Mouse (Mus musculus): ENCODE measurements around the gene Rtn4rl2. TPM values are rescaled to one million over a fixed set of nuclear protein-coding genes. Genes with fewer than 3 reads are reported as not detected.
A peak's percentile ranks its signal among the peaks of the same experiment; 100 is the strongest.

The Rtn4rl2 gene
- polyA plus RNA-seq, 1 experiment from 2014 or later, result 0.57 TPM

DNA sequence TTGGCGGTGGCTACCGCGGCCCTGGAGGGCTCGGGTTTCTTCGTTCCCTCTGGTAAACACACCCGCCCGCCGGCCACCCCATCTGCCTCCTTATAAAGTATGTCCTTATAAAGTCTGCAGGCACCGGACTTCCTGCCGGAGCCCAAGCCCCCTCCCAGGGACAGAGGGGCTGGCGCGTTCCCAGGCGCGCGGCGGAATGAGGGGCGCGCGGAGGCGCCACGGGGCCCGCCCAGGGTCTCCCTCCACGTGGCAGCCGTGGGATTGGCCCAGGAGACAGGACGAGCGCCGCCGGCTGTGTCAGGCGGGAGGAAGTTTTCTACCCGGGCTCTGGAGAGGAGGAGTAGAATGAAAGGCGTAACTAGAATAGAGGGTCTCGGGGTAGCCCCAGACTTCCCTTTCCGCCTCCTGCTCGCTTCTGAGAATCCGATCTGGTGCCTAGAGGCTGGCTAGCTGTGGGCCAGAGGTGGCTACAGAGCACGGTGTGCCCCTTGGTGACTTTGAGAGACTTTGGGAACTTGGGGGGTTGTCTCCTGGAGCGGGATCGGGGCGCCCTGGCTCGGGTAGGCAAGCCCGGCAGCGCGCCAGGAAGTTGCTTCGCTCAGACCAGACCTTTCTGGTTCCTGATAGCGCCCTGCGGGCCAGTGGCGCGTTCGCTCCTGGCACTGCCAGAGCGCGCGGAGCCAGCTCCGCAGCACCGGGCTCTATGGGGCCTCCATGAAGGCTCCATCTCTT, 46.3 kb downstream of the Rtn4rl2 start:
- H3K27ac ChIP-seq (ENCODE audit: low read length), result peak overlapping the region; percentile 83
- H3K9me3 ChIP-seq (ENCODE audit: control insufficient read depth, low read length), result no peaks in the 10 kb centered on the region
- peak; percentile 81 for ATAC-seq
- no peaks in the 10 kb centered on the region for H3K36me3 ChIP-seq (ENCODE audit: control insufficient read depth, insufficient read depth, low read length)
- H3K4me2 ChIP-seq (ENCODE audit: low read depth, low read length), result peak overlapping the region; percentile 97
- 0% methylated on average over 54 of the region's 54 CpGs for WGBS
- peak overlapping the region; percentile 86 for H3K9ac ChIP-seq (ENCODE audit: low read depth, low read length)
- H3K4me1 ChIP-seq (ENCODE audit: control insufficient read depth, insufficient read depth, low read length), result peaks cover 25% of the 10 kb centered on the region
- no peaks in the 10 kb centered on the region for H3K27me3 ChIP-seq (replicated peaks; ENCODE audit: control insufficient read depth, insufficient read depth, low read length)
- H3K4me3 ChIP-seq (ENCODE audit: low read length), result peak overlapping the region; percentile 73

DNA sequence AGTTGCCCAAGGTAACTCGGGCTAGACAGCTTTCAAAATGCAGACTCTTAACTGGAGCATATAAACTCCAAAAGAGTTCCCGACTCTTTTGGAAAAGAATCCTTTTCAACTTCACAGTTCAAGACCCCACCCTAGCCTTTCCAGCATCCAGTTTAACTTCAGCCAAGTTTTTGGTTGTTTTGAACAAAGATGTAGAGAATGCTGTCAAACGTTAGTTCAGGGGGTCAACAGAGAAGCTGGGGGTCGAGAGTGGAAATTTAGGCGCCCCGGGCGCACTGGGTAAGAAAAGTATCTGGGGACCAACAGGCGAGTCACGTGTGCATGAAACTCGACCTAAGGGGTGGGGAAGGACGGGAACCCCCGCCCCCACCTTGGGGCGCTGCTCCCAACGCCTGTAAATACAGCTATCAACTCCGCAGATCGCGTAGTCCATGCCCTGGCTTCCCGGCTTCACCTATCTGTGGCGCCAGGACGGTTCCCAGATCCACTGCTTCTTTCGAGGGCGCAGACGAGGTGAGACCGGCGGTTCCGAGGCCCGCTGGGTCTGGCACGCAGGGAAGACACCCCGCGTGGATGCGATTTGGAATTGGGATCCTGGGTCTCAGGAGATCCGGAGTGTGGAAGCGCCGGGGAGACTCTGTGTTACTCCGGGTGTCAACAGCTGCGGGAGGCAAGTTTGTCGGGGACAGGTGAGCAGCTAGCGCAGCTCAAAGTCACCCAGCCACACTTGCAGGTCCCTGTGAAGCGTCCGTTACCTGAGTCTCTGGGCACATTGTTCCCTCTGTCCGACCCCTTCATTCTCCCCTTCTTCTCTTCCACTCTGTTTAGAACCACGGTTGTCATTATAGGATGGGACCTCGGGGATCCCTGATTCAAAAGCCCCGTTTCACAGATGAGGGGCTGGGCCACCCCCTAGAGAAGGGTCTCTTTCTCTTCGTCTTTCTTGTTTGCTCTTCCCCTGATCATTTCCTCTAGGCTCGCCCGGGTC, 47.2 kb downstream of the Rtn4rl2 start:
- Histone ChIP-seq H3K4me1 (ENCODE audit: control insufficient read depth, insufficient read depth, low read length) (peaks cover 25% of the 10 kb centered on the region), H3K4me3 (ENCODE audit: low read length) (peak overlapping the region; percentile 73), H3K4me2 (ENCODE audit: low read depth, low read length) (peak overlapping the region; percentile 97), H3K36me3 (ENCODE audit: control insufficient read depth, insufficient read depth, low read length) (no peaks in the 10 kb centered on the region), H3K27ac (ENCODE audit: low read length) (peak overlapping the region; percentile 83), H3K9ac (ENCODE audit: low read depth, low read length) (peak overlapping the region; percentile 86), H3K9me3 (ENCODE audit: control insufficient read depth, low read length) (no peaks in the 10 kb centered on the region), H3K27me3 (replicated peaks; ENCODE audit: control insufficient read depth, insufficient read depth, low read length) (no peaks in the 10 kb centered on the region)
- WGBS, result under 1% methylated on average over 47 of the region's 47 CpGs
- ATAC-seq, result peak; percentile 49

GRCm38 (mm10) chr2:84838593-84838949, 47.9 kb downstream of the Rtn4rl2 start, which contains the start of gene Slc43a1:
Gene Slc43a1 (plus strand): TSS chr2:84838850.
- WGBS, result 31% methylated on average over 10 of the region's 10 CpGs
- H3K4me3 ChIP-seq (ENCODE audit: low read length), result peak within 1 kb of the TSS; percentile 73
- ATAC-seq, result no peak
- no peaks in the 10 kb centered on the region for H3K9me3 ChIP-seq (ENCODE audit: control insufficient read depth, low read length)
- peak within 1 kb of the TSS; percentile 83 for H3K27ac ChIP-seq (ENCODE audit: low read length)
- H3K9ac ChIP-seq (ENCODE audit: low read depth, low read length), result peak within 1 kb of the TSS; percentile 86
- no peaks in the 10 kb centered on the region for H3K27me3 ChIP-seq (replicated peaks; ENCODE audit: control insufficient read depth, insufficient read depth, low read length)
- H3K4me2 ChIP-seq (ENCODE audit: low read depth, low read length), result peak within 1 kb of the TSS; percentile 97
- H3K4me1 ChIP-seq (ENCODE audit: control insufficient read depth, insufficient read depth, low read length), result peaks cover 25% of the 10 kb centered on the region
- H3K36me3 ChIP-seq (ENCODE audit: control insufficient read depth, insufficient read depth, low read length), result no peaks in the 10 kb centered on the region

GRCm38 (mm10) chr2:84837817-84838592, 48.5 kb downstream of the Rtn4rl2 start:
- no peaks in the 10 kb centered on the region for H3K36me3 ChIP-seq (ENCODE audit: control insufficient read depth, insufficient read depth, low read length)
- H3K27me3 ChIP-seq (replicated peaks; ENCODE audit: control insufficient read depth, insufficient read depth, low read length), result no peaks in the 10 kb centered on the region
- no peak overlapping the region for H3K9ac ChIP-seq (ENCODE audit: low read depth, low read length)
- no peak overlapping the region for H3K4me3 ChIP-seq (ENCODE audit: low read length)
- no peak overlapping the region for H3K27ac ChIP-seq (ENCODE audit: low read length)
- H3K4me1 ChIP-seq (ENCODE audit: control insufficient read depth, insufficient read depth, low read length), result peaks cover 25% of the 10 kb centered on the region
- no peaks in the 10 kb centered on the region for H3K9me3 ChIP-seq (ENCODE audit: control insufficient read depth, low read length)
- no peak for ATAC-seq
- no peak overlapping the region for H3K4me2 ChIP-seq (ENCODE audit: low read depth, low read length)
- WGBS, result 37% methylated on average over 9 of the region's 9 CpGs

GRCm38 (mm10) chr2:84837107-84837506, 49.4 kb downstream of the Rtn4rl2 start:
- WGBS, result 58% methylated on average over 8 of the region's 8 CpGs
- Histone ChIP-seq H3K4me3 (ENCODE audit: low read length) (no peak overlapping the region), H3K9me3 (ENCODE audit: control insufficient read depth, low read length) (no peaks in the 10 kb centered on the region), H3K27ac (ENCODE audit: low read length) (no peak overlapping the region), H3K9ac (ENCODE audit: low read depth, low read length) (no peak overlapping the region), H3K4me2 (ENCODE audit: low read depth, low read length) (no peak overlapping the region), H3K36me3 (ENCODE audit: control insufficient read depth, insufficient read depth, low read length) (no peaks in the 10 kb centered on the region), H3K27me3 (replicated peaks; ENCODE audit: control insufficient read depth, insufficient read depth, low read length) (no peaks in the 10 kb centered on the region), H3K4me1 (ENCODE audit: control insufficient read depth, insufficient read depth, low read length) (peaks cover 25% of the 10 kb centered on the region)
- ATAC-seq, result no peak

DNA sequence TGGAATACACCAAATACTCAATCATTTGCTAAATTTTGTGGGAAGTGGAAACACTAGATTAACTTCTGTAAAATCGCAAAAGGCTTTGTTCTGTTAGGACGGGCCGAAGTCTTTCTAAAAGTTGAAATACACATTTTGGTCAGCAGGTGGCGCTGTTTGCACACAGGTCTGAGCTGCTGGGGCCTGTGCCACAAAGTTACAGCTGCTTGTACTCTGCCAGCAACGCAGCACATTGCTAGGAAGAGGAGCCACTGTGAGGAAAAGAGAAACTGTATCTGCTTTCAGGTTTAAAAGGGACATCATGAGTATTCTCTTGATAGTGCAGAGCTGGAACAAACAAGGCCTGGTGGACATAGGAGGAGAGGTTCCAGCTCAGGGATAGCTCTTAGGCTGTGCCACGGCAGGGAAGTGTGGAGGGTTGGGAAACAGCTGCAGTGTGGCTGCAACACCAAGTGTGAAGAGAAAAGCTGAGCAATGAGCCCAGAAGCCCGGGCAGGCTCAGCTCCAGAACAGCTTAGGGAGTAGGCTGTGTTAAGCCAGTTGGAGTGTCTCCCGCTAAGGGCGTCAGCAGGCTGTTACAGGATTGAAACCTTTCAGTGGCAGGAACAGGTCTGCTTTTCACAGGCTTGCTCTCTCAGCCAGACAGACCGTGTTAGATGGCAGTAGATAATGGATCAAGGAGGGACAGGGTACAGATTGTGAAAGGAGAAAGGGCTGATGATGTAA, 54.7 kb downstream of the Rtn4rl2 start:
- peak overlapping the region; percentile 62 for H3K27ac ChIP-seq (ENCODE audit: low read length)
- H3K9ac ChIP-seq (ENCODE audit: low read depth, low read length), result peak overlapping the region; percentile 31; the same call in 1 of the 2 replicates
- H3K9me3 ChIP-seq (ENCODE audit: control insufficient read depth, low read length), result no peaks in the 10 kb centered on the region
- 29% methylated on average over 10 of the region's 10 CpGs for WGBS
- no peak overlapping the region for H3K4me3 ChIP-seq (ENCODE audit: low read length)
- no peak overlapping the region for H3K4me2 ChIP-seq (ENCODE audit: low read depth, low read length)
- ATAC-seq, result peak; percentile 73
- H3K36me3 ChIP-seq (ENCODE audit: control insufficient read depth, insufficient read depth, low read length), result no peaks in the 10 kb centered on the region
- no peaks in the 10 kb centered on the region for H3K27me3 ChIP-seq (replicated peaks; ENCODE audit: control insufficient read depth, insufficient read depth, low read length)
- peaks cover 10% of the 10 kb centered on the region for H3K4me1 ChIP-seq (ENCODE audit: control insufficient read depth, insufficient read depth, low read length)

GRCm38 (mm10) chr2:84827283-84827920, 59.1 kb downstream of the Rtn4rl2 start:
- no peaks in the 10 kb centered on the region for H3K36me3 ChIP-seq (ENCODE audit: control insufficient read depth, insufficient read depth, low read length)
- WGBS, result under 1% methylated on average over 29 of the region's 29 CpGs
- peak overlapping the region; percentile 90 for H3K4me3 ChIP-seq (ENCODE audit: low read length)
- peak overlapping the region; percentile 65 for H3K27ac ChIP-seq (ENCODE audit: low read length)
- H3K9me3 ChIP-seq (ENCODE audit: control insufficient read depth, low read length), result no peaks in the 10 kb centered on the region
- H3K4me1 ChIP-seq (ENCODE audit: control insufficient read depth, insufficient read depth, low read length), result peaks cover 12% of the 10 kb centered on the region
- ATAC-seq, result peak; percentile 71
- H3K4me2 ChIP-seq (ENCODE audit: low read depth, low read length), result peak overlapping the region; percentile 94
- H3K27me3 ChIP-seq (replicated peaks; ENCODE audit: control insufficient read depth, insufficient read depth, low read length), result no peaks in the 10 kb centered on the region
- H3K9ac ChIP-seq (ENCODE audit: low read depth, low read length), result peak overlapping the region; percentile 77

DNA sequence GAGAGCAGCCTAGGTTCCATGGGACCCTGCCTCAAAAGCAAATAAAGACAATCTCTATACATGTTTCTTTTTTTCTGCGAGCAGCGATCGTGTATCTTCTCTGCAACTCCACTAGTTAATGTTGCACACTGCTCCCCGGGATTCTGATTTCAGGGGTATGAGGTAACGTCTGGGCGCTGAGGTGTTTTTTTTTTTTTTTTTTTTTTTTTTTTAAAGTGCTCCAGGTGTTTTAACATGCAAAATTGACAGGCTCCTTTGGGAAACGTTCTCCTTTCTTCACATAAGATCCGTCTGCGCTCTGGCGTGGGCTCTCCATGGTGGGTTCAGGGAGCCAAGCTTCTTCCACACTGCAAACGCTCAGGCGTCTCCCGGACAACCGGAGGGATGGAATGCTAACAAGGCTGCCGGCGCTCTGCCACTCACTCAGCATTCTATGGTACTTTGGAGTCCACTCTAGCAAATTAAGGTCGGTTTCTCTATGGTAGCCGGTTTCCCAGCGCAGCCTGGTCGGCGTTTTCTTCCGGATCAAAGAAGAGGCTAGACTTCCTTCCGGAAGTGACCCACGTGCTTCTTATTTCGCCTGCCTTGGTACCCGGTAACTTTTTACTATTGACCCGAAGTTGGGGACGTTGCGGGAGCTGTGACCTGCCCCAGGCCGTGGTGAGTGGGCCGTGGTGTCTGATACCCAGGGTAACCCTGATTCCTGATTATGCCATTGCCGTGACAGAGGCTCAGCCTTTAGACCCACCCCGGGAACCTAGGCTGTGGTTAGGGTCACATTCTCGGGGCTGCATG, 59.8 kb downstream of the Rtn4rl2 start, which contains the start of gene Timm10:
TSS of gene Timm10 (plus strand) at position 510 of the 795 bp plus-strand sequence.
- Histone ChIP-seq H3K4me1 (ENCODE audit: control insufficient read depth, insufficient read depth, low read length) (0 out of 2 replicates have a peak, but pooled peaks cover 6% of the 10 kb centered on the region), H3K27ac (ENCODE audit: low read length) (peak within 1 kb of the TSS; percentile 65), H3K4me3 (ENCODE audit: low read length) (peak within 1 kb of the TSS; percentile 90), H3K36me3 (ENCODE audit: control insufficient read depth, insufficient read depth, low read length) (no peaks in the 10 kb centered on the region), H3K9me3 (ENCODE audit: control insufficient read depth, low read length) (no peaks in the 10 kb centered on the region), H3K9ac (ENCODE audit: low read depth, low read length) (peak within 1 kb of the TSS; percentile 77), H3K4me2 (ENCODE audit: low read depth, low read length) (peak within 1 kb of the TSS; percentile 94), H3K27me3 (replicated peaks; ENCODE audit: control insufficient read depth, insufficient read depth, low read length) (no peaks in the 10 kb centered on the region)
- WGBS, result under 1% methylated on average over 34 of the region's 34 CpGs
- peak; percentile 86 for ATAC-seq

Measured in intestine, embryonic 16.5 days (tissue).